Mouse (Mus musculus): ENCODE measurements around the gene Cog2. TPM values are rescaled to one million over a fixed set of nuclear protein-coding genes. Genes with fewer than 3 reads are reported as not detected.
A peak's percentile ranks its signal among the peaks of the same experiment; 100 is the strongest.

Gene Cog2
- 10 to 100 TPM; 30.4 to 32.1 TPM for total RNA-seq (2021)
- long read RNA-seq, experiment 1, transcript Cog2-201 (18 exons, 2,825 nt), result major isoform, 25 of 39 reads
- long read RNA-seq, experiment 1, partial matches to known transcripts, result 12 of 39 reads
- long read RNA-seq, experiment 1, other reads (novel, unspliced or antisense), result 2 of 39 reads
- long read RNA-seq, experiment 2, transcript Cog2-201 (18 exons, 2,825 nt), result major isoform, 20 of 30 reads
- long read RNA-seq, experiment 2, partial matches to known transcripts, result 8 of 30 reads
- long read RNA-seq, experiment 2, other reads (novel, unspliced or antisense), result 2 of 30 reads

- intact Hi-C loops (cut with DNase I), result loop anchor here (5.0 kb wide), 1 partner anchor 88 kb away; no protein-coding TSS in a partner anchor
- peak; percentile 94 for DNase-seq (ENCODE audit: low spot score in 2 of 2)
Measured at GRCm38 (mm10) chr8:124520249-124521080, at the start of gene Cog2. Gene Cog2 (plus strand): TSS chr8:124520767.

GRCm38 (mm10) chr8:124475690-124476089, 44.9 kb upstream of the Cog2 start:
- no peak for DNase-seq (ENCODE audit: low spot score in 2 of 2)
- intact Hi-C loops (cut with DNase I), result no loop called here

DNA sequence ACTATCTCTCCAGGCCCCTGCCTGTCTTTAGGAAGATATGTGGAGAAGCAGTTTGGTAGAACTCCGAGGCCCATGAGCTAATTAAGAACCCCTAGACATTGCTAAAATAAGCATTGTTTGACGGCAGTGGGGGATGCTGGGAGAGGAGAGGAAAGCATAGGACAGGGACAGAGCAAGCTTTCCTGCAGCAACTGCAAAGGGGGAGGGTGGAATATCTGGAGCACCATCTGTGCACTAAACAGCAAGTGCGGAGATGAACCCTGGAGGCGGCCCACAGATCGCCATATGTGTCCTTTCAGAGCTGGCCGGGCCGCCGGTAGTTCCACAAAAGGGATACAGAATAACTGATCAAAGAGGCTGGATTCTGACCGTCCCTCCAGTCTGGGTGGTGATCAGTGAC, 43.9 kb upstream of the Cog2 start:
- intact Hi-C loops (cut with DNase I), result no loop called here
- peak; percentile 76 to 85 for DNase-seq (ENCODE audit: low spot score in 2 of 2)

DNA sequence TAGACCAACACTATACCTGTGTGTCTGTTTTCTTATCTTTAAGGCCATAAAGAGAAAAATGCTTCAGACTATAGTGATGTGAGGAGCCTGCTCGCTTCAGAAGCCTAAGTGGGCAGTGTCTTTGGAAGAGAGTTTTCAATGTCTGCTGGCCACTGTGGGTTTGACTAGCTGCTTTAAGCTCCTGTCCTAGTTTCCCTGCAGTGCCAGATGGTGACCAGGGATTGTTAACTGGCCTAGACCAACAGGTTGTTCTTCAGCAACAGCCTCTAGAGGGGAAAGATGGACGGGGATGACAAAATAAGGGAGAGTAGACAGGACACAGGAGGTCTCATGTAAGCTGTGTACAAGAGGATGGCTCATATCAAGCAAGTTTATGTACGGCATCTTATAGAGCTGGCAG, 41.3 kb upstream of the Cog2 start:
- no peak for DNase-seq (ENCODE audit: low spot score in 2 of 2)
- intact Hi-C loops (cut with DNase I), result no loop called here

- intact Hi-C loops (cut with DNase I), result no loop called here
- no peak for DNase-seq (ENCODE audit: low spot score in 2 of 2)
Measured at GRCm38 (mm10) chr8:124480321-124480720, 40.2 kb upstream of the Cog2 start.

GRCm38 (mm10) chr8:124482790-124483189, 37.8 kb upstream of the Cog2 start:
- DNase-seq (ENCODE audit: low spot score in 2 of 2), result no peak
- intact Hi-C loops (cut with DNase I), result no loop called here

DNA sequence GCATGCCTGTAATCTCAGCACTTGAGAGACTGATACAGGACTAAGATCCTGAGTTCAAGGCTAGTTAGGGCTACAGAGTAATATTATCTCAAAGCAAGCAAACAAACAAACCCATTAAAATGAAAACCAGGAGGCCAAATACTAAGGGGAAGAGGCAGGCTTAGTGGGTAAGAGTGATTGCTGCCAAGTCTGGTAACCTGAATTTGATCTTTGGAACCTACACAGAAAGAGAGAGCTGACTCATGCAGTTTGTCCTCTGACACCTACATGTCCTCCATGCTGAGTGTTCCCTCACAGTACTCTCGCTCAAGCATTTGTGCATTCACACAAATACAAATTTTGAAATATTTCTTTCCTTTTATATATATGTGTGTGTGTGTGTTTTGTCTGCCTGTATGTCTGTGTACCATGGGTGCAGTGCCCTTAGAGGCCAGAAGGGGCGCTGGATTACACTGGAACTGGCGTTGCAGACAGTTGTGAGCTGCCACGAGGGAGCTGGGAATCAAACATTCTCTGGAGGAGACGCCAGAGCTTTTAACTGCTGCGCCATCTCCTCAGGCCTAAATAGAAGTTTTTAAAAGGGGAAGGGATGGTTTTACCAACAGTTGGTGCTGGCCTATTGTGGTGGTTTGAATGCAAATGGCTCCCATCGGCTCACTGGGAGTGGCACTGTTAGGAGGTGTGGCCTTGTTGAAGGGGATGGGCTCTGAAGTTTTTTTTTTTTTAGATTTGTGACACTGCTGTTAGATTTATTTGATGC, 37.0 kb upstream of the Cog2 start:
- no peak for DNase-seq (ENCODE audit: low spot score in 2 of 2)
- intact Hi-C loops (cut with DNase I), result no loop called here

- DNase-seq (ENCODE audit: low spot score in 2 of 2), result no peak
- intact Hi-C loops (cut with DNase I), result no loop called here
Measured at GRCm38 (mm10) chr8:124489311-124489710, 31.3 kb upstream of the Cog2 start.

GRCm38 (mm10) chr8:124489786-124490185, 30.8 kb upstream of the Cog2 start:
- no peak for DNase-seq (ENCODE audit: low spot score in 2 of 2)
- intact Hi-C loops (cut with DNase I), result no loop called here

DNA sequence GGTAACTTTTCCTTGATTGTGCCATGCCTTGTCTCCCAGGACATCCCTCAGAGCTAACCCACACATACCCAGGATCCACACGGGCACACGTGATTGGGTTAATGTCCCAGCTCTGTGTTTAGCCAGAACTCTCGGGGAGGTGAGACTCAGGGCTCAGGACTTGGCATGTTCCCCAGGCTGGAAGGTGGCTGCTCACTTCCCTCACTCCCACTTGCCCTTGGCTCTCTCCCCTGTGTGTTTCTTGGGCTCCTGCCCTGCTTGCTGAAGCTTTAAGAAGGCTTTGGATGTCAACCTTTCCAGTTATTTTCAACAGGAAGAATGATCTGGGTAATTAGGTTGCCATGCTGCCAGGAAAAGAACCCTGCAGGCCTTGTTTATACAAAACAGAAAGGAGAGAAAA, 26.2 kb upstream of the Cog2 start:
- no peak for DNase-seq (ENCODE audit: low spot score in 2 of 2)
- intact Hi-C loops (cut with DNase I), result no loop called here

- no peak for DNase-seq (ENCODE audit: low spot score in 2 of 2)
- intact Hi-C loops (cut with DNase I), result no loop called here
Measured at GRCm38 (mm10) chr8:124494955-124495354, 25.6 kb upstream of the Cog2 start.

- intact Hi-C loops (cut with DNase I), result no loop called here
- no peak for DNase-seq (ENCODE audit: low spot score in 2 of 2)
Measured at GRCm38 (mm10) chr8:124495676-124496075, 24.9 kb upstream of the Cog2 start.

DNA sequence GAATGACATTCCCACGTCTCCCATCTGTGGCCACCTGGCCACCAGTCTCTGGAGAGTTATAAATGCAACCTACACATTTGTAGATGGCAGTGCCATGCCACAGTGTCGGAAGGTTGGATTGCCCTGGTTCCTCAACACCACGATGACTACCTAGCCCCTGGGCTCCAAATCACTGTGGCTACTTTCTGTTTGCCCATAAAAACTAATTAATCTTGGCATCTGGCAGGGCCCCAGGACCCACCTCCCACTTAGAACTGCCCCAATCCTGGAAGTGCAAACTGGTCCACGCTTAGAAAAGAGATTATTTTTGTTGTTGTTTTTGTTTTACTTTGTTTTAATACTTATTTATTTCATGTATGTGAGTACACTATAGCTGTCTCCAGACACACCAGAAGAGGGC, 24.3 kb upstream of the Cog2 start:
- intact Hi-C loops (cut with DNase I), result no loop called here
- DNase-seq (ENCODE audit: low spot score in 2 of 2), result no peak

DNA sequence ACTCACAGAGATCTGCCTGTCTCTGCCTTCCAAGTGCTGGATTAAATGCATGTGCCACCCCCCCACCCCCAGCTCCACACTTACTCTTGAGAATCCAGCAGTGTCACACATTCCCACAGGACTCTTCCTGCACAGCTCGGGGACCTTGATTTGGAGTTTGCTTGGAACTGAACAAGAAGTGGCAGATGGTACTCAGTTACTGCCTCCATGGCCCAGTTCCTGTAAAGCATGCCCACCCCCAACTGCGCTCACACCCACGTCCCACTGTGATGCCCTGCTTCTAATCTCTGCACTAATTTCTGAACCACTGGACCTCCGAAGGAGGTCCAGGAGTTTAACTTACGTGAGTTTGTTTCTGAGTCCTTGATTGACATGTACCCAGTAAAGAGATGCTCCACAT, 23.7 kb upstream of the Cog2 start:
- no peak for DNase-seq (ENCODE audit: low spot score in 2 of 2)
- intact Hi-C loops (cut with DNase I), result no loop called here

DNA sequence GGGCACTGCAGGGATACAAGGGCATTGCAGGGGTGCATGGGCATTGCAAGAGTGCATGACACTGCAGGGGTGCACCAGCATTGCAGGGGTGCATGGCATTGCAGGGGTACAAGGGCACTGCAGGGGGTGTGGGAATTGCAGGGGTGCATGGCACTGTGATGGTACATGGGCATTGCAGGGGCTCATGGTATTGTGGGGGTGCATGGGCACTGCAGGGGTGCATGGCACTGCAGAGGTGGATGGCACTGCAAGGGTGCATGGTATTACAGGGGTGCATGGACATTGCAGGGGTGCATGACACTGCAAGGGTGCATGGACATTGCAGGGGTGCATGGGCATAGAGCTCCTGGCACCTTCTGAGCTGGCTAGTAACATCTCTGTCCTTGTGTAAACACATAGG, 22.2 kb upstream of the Cog2 start:
- intact Hi-C loops (cut with DNase I), result no loop called here
- no peak for DNase-seq (ENCODE audit: low spot score in 2 of 2)

DNA sequence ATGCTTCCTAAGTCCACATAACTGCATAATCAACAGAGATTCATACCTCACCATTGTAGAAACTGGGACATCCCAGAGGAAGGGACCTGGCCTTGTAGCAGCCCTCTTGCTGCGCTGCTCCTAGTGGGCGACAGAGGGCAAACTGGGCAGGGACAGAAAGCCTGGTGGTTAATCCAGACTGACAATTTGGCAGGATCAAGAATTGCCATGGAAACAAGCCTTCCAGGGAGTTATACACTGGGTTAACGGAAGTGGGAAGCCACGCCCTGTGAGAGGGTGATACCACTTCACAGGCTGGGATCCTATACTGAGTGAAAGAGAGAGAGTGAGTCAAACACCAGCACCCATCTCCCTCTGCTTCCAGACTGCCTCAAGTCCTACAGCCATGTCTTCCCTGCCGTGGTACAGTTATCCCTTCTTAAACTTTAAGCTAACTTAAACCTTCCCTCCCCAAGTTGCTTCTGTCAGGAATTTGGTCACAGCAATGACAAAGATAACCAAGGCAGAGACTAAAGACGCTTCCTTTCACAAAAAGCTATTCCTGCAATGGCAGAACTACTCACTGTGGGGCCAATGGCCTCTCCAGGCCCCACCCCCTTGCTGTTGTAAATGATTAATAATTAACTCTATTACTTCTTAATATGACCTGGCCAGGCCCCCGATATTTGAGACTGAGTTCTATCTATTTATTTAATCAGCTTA, 21.2 kb upstream of the Cog2 start:
- intact Hi-C loops (cut with DNase I), result no loop called here
- DNase-seq (ENCODE audit: low spot score in 2 of 2), result no peak

DNA sequence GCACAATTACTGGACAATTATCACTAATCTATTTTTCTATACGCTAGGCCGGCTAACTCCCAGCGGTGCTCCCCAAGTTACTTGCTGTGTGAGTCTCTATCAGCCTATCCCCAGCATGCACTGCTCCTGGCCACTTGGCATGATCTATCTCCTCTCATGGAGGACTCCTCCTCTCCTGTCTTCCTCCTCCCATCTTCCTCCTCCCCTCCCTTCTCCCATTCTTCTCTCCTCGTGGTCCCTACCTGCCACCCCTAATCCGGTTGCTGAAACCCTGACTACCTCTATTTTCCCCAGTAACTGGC, 20.7 kb upstream of the Cog2 start:
- intact Hi-C loops (cut with DNase I), result loop anchor here (10.0 kb wide), 1 partner anchor 105 kb away; no protein-coding TSS in a partner anchor
- DNase-seq (ENCODE audit: low spot score in 2 of 2), result no peak

DNA sequence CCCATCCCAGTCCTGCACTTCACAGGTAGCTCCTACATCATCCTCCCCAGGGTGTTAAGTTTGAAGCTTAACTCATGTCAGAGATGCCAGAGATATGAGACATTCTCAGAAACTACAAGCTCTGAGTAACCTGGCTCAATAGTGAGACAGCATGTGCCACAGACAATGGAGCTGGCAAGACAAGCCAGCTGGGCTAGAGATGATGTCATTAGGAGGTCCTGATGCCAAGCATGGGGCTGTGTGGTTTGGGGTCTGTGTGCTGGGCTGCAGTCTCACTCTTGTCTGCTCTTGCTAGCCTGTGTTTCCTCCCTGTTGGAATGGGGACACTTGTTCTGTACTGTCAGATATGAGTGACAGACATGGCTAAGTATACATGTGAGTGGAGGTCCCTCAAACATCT, 14.9 kb upstream of the Cog2 start:
- DNase-seq (ENCODE audit: low spot score in 2 of 2), result no peak
- intact Hi-C loops (cut with DNase I), result loop anchor here (10.0 kb wide), 1 partner anchor 111 kb away; no protein-coding TSS in a partner anchor

- intact Hi-C loops (cut with DNase I), result loop anchor here (10.0 kb wide), 1 partner anchor 113 kb away; no protein-coding TSS in a partner anchor
- DNase-seq (ENCODE audit: low spot score in 2 of 2), result peak; percentile 64 to 77
Measured at GRCm38 (mm10) chr8:124507572-124508320, 12.8 kb upstream of the Cog2 start.
